Mouse (Mus musculus): ENCODE data around the gene Nelfe. TPM values are rescaled to one million over a fixed set of nuclear protein-coding genes. Genes with fewer than 3 reads are reported as not detected.

Gene Nelfe
- polyA plus RNA-seq (2012; ENCODE audit: low replicate concordance) = 121 and 205 TPM in 2 replicates

GRCm38 (mm10) chr17:34849722-34850516, at the start of gene Nelfe, which contains the start of gene Skiv2l:
Gene Nelfe (plus strand): TSS chr17:34850391.
Gene Skiv2l (minus strand): TSS chr17:34850210.

GRCm38 (mm10) chr17:34804301-34804700, 45.9 kb upstream of the Nelfe start, which contains the start of gene Cyp21a1:
Gene Cyp21a1 (minus strand): TSS chr17:34804561.

DNA sequence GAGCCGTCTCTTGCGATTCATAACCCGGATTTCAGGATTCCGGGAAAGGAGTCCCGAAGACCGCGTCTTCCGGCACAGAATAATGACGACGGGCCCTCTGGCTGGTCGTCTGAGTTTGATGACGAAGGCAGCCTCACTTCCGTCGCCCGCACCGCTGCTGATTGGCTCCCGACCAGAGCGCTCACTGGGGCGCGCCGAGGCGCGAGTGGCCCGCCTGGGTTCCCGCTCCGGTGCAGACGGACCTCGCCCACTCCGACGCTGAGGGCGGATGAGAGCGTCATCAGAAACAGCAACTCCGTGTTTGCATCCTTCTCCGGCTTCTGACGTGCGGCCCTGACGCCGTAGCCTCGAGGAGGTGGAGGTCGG, 13.4 kb upstream of the Nelfe start, which contains the start of the genes Stk19 and Dxo:
Stk19 (minus strand) TSS at position 90 of the 366 bp plus-strand sequence.
Dxo (plus strand) TSS at position 164 of the 366 bp plus-strand sequence.

DNA sequence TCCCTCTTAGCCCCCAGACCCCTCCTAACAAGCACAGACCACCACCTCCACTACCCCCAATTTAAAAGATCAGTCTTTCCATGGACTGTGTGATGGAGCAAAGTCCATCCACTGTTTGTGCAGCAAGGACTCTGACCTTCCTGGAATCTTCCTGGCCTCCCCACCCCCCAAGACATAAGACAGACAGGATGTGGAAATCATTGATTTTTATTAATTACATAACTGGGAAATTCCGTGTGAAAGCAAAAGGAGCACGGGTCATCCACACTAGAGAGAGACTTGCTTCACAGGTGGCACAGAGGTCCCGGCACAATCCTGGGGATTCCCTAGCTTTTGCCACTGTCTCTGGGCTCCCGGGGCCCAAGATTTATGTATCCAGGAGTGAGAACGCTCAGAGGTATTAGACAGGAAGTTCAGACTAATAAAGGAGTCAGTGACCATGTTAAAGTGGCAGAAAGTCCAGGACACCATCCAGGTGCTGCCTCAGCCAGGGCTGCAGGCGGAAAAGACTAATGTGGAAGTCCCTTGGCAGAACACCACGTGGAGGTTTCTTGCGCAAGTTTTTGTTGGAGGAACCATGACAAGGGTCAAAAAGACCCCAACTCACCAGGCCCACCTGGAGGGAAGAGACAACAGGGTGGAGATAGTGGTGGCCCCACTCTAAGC, 12.4 kb downstream of the Nelfe start, which contains the start of gene Cfb:
Cfb (minus strand) TSS at position 103 of the 666 bp plus-strand sequence.

DNA sequence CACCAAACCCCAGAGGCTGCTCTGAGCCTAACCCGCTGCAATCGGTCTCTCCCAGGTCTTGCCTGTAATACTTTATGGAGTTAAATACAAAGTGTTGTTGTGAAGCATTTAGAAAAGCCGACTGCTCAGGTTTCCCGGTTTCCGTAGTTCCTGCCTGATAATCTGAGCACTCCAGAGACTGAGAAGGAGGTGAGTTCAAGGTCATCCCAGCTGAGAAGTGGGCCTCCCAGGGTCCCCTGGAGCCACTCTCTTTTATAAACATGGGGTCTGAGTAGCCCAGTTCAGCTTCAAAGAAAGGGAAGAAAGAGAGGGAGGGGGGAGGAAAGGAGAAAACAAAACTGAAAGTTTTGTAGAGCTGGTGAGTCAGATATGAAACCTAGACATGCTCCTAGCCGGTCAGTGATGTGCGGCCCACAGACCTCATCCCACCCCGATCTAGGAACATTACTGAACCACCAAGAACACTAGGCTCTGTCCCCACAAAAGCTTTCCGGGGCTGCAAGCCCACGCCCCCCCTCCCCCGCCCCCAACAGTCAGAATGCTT, 29.2 kb downstream of the Nelfe start, which contains the start of gene Zbtb12:
Zbtb12 (plus strand) TSS at position 148 of the 544 bp plus-strand sequence.

GRCm38 (mm10) chr17:34881683-34882310, 31.6 kb downstream of the Nelfe start, which contains the start of gene Gm20547:
Gene Gm20547 (minus strand): TSS chr17:34882042.

GRCm38 (mm10) chr17:34898160-34898586, 48.0 kb downstream of the Nelfe start, which contains the start of the genes C2 and Ehmt2:
Gene C2 (minus strand): TSS chr17:34898265.
Gene Ehmt2 (plus strand): TSS chr17:34898469.

Other genes with a start within 250 kb of the Nelfe start
- gene Rnf5, start 246.7 kb upstream of the Nelfe start, polyA plus RNA-seq (2012; ENCODE audit: low replicate concordance) = 35.4 and 54.6 TPM in 2 replicates
- gene Agpat1, start 246.1 kb upstream of the Nelfe start, polyA plus RNA-seq (2012; ENCODE audit: low replicate concordance) = 223 and 308 TPM in 2 replicates
- 0.78 and 1.1 TPM in 2 replicates for gene Egfl8, start 234.4 kb upstream of the Nelfe start, polyA plus RNA-seq (2012; ENCODE audit: low replicate concordance)
- gene Ppt2, start 221.9 kb upstream of the Nelfe start, polyA plus RNA-seq (2012; ENCODE audit: low replicate concordance) = 67.6 and 71.3 TPM in 2 replicates
- 3.2 and 5.7 TPM in 2 replicates for gene Prrt1, start 220.9 kb upstream of the Nelfe start, polyA plus RNA-seq (2012; ENCODE audit: low replicate concordance)
- gene Fkbpl, start 205.6 kb upstream of the Nelfe start, polyA plus RNA-seq (2012; ENCODE audit: low replicate concordance) = 3.9 and 5.3 TPM in 2 replicates
- gene Atf6b, start 203.2 kb upstream of the Nelfe start, polyA plus RNA-seq (2012; ENCODE audit: low replicate concordance) = 269 and 430 TPM in 2 replicates
- 0.32 and 1.9 TPM in 2 replicates for gene Tnxb, start 179.9 kb upstream of the Nelfe start, polyA plus RNA-seq (2012; ENCODE audit: low replicate concordance)
- 0.87 and 2.9 TPM in 2 replicates for gene C4b, start 106.5 kb upstream of the Nelfe start, polyA plus RNA-seq (2012; ENCODE audit: low replicate concordance)
- 0.54 TPM in 1 of 2 replicates, not detected in the other for gene Cyp21a1, start 45.8 kb upstream of the Nelfe start, polyA plus RNA-seq (2012; ENCODE audit: low replicate concordance)
- 62.8 and 63.3 TPM in 2 replicates for gene Stk19, start 13.4 kb upstream of the Nelfe start, polyA plus RNA-seq (2012; ENCODE audit: low replicate concordance)
- gene Dxo, start 13.4 kb upstream of the Nelfe start, polyA plus RNA-seq (2012; ENCODE audit: low replicate concordance) = 50.7 and 116 TPM in 2 replicates
- gene Skiv2l, start 181 bp upstream of the Nelfe start, polyA plus RNA-seq (2012; ENCODE audit: low replicate concordance) = 53.7 and 54.2 TPM in 2 replicates
- gene Cfb, start 12.1 kb downstream of the Nelfe start, polyA plus RNA-seq (2012; ENCODE audit: low replicate concordance) = 0.41 and 1.5 TPM in 2 replicates
- gene Zbtb12, start 29.1 kb downstream of the Nelfe start, polyA plus RNA-seq (2012; ENCODE audit: low replicate concordance) = 6.4 and 10.1 TPM in 2 replicates
- gene Gm20547, start 31.7 kb downstream of the Nelfe start, polyA plus RNA-seq (2012; ENCODE audit: low replicate concordance) = 0.10 TPM in 1 of 2 replicates, not detected in the other
- gene C2, start 47.9 kb downstream of the Nelfe start, polyA plus RNA-seq (2012; ENCODE audit: low replicate concordance) = 1.3 and 3.9 TPM in 2 replicates
- gene Ehmt2, start 48.1 kb downstream of the Nelfe start, polyA plus RNA-seq (2012; ENCODE audit: low replicate concordance) = 427 and 438 TPM in 2 replicates
- gene Slc44a4, start 64.1 kb downstream of the Nelfe start, polyA plus RNA-seq (2012; ENCODE audit: low replicate concordance) = not detected in 2 replicates
- 22.5 and 43.0 TPM in 2 replicates for gene Neu1, start 80.9 kb downstream of the Nelfe start, polyA plus RNA-seq (2012; ENCODE audit: low replicate concordance)
- gene Hspa1b, start 108.8 kb downstream of the Nelfe start, polyA plus RNA-seq (2012; ENCODE audit: low replicate concordance) = 16.5 and 41.3 TPM in 2 replicates
- not detected in 2 replicates for gene Gm20481, start 119.5 kb downstream of the Nelfe start, polyA plus RNA-seq (2012; ENCODE audit: low replicate concordance)
- gene Hspa1a, start 121.8 kb downstream of the Nelfe start, polyA plus RNA-seq (2012; ENCODE audit: low replicate concordance) = 3.5 and 6.7 TPM in 2 replicates
- not detected in 2 replicates for gene Hspa1l, start 122.3 kb downstream of the Nelfe start, polyA plus RNA-seq (2012; ENCODE audit: low replicate concordance)
- gene Lsm2, start 131.5 kb downstream of the Nelfe start, polyA plus RNA-seq (2012; ENCODE audit: low replicate concordance) = 146 and 328 TPM in 2 replicates
- 1,671 and 2,394 TPM in 2 replicates for gene Vars, start 150.6 kb downstream of the Nelfe start, polyA plus RNA-seq (2012; ENCODE audit: low replicate concordance)
- gene Vwa7, start 166.2 kb downstream of the Nelfe start, polyA plus RNA-seq (2012; ENCODE audit: low replicate concordance) = 1.2 and 1.8 TPM in 2 replicates
- 8.2 and 32.0 TPM in 2 replicates for gene Sapcd1, start 177.6 kb downstream of the Nelfe start, polyA plus RNA-seq (2012; ENCODE audit: low replicate concordance)
- 33.3 and 82.0 TPM in 2 replicates for gene Msh5, start 196.4 kb downstream of the Nelfe start, polyA plus RNA-seq (2012; ENCODE audit: low replicate concordance)
- 197 and 295 TPM in 2 replicates for gene Clic1, start 199.6 kb downstream of the Nelfe start, polyA plus RNA-seq (2012; ENCODE audit: low replicate concordance)
- 22.4 and 54.0 TPM in 2 replicates for gene Ddah2, start 208.6 kb downstream of the Nelfe start, polyA plus RNA-seq (2012; ENCODE audit: low replicate concordance)
- 0.34 TPM in 1 of 2 replicates, not detected in the other for gene Ly6g6c, start 215.0 kb downstream of the Nelfe start, polyA plus RNA-seq (2012; ENCODE audit: low replicate concordance)
- gene Mpig6b, start 215.8 kb downstream of the Nelfe start, polyA plus RNA-seq (2012; ENCODE audit: low replicate concordance) = 0.27 and 0.54 TPM in 2 replicates
- not detected in 2 replicates for gene Ly6g6e, start 226.5 kb downstream of the Nelfe start, polyA plus RNA-seq (2012; ENCODE audit: low replicate concordance)
- not detected in 2 replicates for gene Ly6g6d, start 227.7 kb downstream of the Nelfe start, polyA plus RNA-seq (2012; ENCODE audit: low replicate concordance)
- 0.31 TPM in 1 of 2 replicates, not detected in the other for gene Ly6g6f, start 235.2 kb downstream of the Nelfe start, polyA plus RNA-seq (2012; ENCODE audit: low replicate concordance)
- gene Abhd16a, start 238.9 kb downstream of the Nelfe start, polyA plus RNA-seq (2012; ENCODE audit: low replicate concordance) = 312 and 354 TPM in 2 replicates